Comparison of ENCODE assay signal across 12 mouse cellular contexts in the genomic region with DNA sequence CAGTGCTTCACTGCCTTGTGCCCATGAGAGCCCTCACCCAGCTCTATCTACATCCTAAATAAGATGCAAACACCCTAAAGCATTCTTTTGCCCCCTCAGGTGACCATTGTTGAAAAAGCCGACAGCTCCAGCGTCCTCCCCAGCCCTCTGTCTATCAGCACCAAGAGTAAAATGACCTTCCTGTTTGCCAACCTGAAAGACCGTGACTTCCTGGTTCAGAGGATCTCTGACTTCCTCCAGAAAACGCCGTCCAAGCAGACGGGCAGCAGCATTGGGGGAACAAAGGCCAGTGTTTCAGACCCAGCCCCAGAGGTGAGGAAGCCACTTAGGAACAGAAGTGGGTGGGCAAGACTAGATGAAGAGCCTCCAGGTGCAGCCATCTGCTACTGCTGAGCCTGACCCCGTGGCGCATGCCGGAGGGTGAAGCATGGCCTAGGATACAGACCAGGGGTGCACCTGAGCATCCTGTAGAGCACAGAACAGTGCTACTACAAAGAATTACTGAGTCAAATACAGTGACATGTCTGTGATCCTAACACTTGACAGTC.
"Had no signal": no experiment of that assay in that cellular context is flagged by ENCODE, and none has a peak within 500 bp of the region (broad histone marks: within the 10 kb centered on the region; RNA-seq: fewer than 3 reads in every experiment).

No protein-coding gene starts in this region.

- H3K9ac ChIP-seq: liver, embryonic 15.5 days; lung, embryonic 14.5 days; midbrain, embryonic 12.5 days; neural tube, embryonic 12.5 days had no signal

- H3K4me2 ChIP-seq: liver, embryonic 15.5 days; lung, embryonic 14.5 days; midbrain, embryonic 12.5 days; neural tube, embryonic 12.5 days had no signal

- H3K27ac ChIP-seq: liver, embryonic 15.5 days; midbrain, embryonic 10.5 days; midbrain, embryonic 12.5 days; neural tube, embryonic 12.5 days had no signal

- H3K4me1 ChIP-seq: midbrain, embryonic 12.5 days; neural tube, embryonic 12.5 days had no signal

- H3K27me3 ChIP-seq: liver, embryonic 15.5 days; midbrain, embryonic 12.5 days; neural tube, embryonic 12.5 days had no signal

- DNase-seq: lung, embryonic 14.5 days; midbrain, embryonic 14.5 days; right cerebral cortex, postnatal 25 days; right cerebral cortex, postnatal 4 days; spleen, adult 18-20 months; thymus, adult 18-20 months; thymus, postnatal 14 days; thymus, postnatal 36 days had no signal

- H3K9me3 ChIP-seq: liver, embryonic 15.5 days; midbrain, embryonic 10.5 days; midbrain, embryonic 12.5 days; neural tube, embryonic 12.5 days had no signal

- H3K4me3 ChIP-seq: liver, embryonic 15.5 days; midbrain, embryonic 10.5 days; midbrain, embryonic 12.5 days; neural tube, embryonic 12.5 days had no signal
